Mouse (Mus musculus) kidney, adult 2 months (tissue): ENCODE measurements around the gene Ss18l2. TPM values are rescaled to one million over a fixed set of nuclear protein-coding genes. Genes with fewer than 3 reads are reported as not detected.

Source experiments
- DNase-seq: peaks from one replicate; pipeline ENCODE4 v3.0.0; 2021
- H3K27ac ChIP-seq: fragments of 200-500 bp; 2 replicates; pipeline ENCODE4 v1.5.1; 2012; ENCODE audit warnings: low read depth, low read length, control low read depth, inconsistent platforms; ENCODE audit not compliant: insufficient read depth
- H3K27me3 ChIP-seq: fragments of 200-500 bp; replicated peaks from 2 replicates; pipeline ENCODE4 v1.6.1; 2012; ENCODE audit warnings: mild to moderate bottlenecking, moderate library complexity, low read length, inconsistent platforms; ENCODE audit not compliant: control insufficient read depth, insufficient read depth
- H3K36me3 ChIP-seq: fragments of 200-500 bp; 2 replicates; pipeline ENCODE4 v1.6.1; 2012; ENCODE audit warnings: mild to moderate bottlenecking, moderate library complexity, low read length, inconsistent platforms; ENCODE audit not compliant: control insufficient read depth, insufficient read depth
- H3K4me1 ChIP-seq: fragments of 200-500 bp; 2 replicates; pipeline ENCODE4 v1.6.1; 2011; ENCODE audit warnings: low read length; ENCODE audit not compliant: control insufficient read depth, insufficient read depth
- H3K4me3 ChIP-seq: fragments of 200-500 bp; 2 replicates; pipeline ENCODE4 v1.5.1; 2011; ENCODE audit warnings: mild to moderate bottlenecking, low read depth, low read length, control low read depth; ENCODE audit not compliant: insufficient read depth
- CTCF ChIP-seq: fragments of 200-500 bp; conservative IDR thresholded peaks from 2 replicates; pipeline ENCODE4 v1.5.1; 2011; ENCODE audit warnings: low read depth, mild to moderate bottlenecking, control low read depth, low read length, moderate library complexity, mixed read lengths; ENCODE audit not compliant: insufficient read depth, insufficient read length
- POLR2A ChIP-seq: fragments of 200-500 bp; IDR thresholded peaks from one replicate; pipeline ENCODE4 v1.6.1; 2011; ENCODE audit warnings: low read depth, low read length, control low read depth
- WGBS: fragments of 180-500 bp; shearing (Covaris S2); methylation state at CpG from one replicate; pipeline ENCODE4 v1.1.7; 2018; 5-methylcytosine and 5-hydroxymethylcytosine counted together
- polyA plus RNA-seq: library from polyadenylated mRNA; depleted of rRNA; stranded (reverse); fragments of >200 nt; gene quantifications from 2 replicates; pipeline ENCODE4 v1.2.3, GENCODE M21; 2012

Ss18l2 gene
- polyA plus RNA-seq, 1 experiment = 61.5 TPM

DNA sequence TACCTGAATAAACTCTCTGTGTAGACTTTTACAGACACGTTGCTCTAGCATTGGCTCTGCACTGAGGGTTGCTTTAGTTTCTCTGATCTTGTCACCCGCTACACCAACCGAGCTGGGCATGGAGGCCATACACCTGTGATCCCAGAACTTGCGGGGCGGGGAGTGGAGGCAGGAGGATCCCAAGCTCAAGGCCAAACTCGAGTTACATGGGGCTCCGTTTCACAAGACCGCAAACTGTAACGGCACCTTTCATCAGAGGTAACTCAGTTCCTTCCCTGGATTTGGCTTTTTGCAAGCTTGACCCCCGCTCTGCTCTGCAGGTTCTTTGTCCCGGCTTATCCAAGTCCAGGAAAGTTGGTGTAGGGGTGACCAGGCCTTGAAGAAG is 5.9 kb upstream of the Ss18l2 start:
- WGBS = 26% methylated on average over 11 of the region's 11 CpGs
- peak overlapping the region; percentile 67 for H3K4me3 ChIP-seq
- TF ChIP-seq POLR2A (no peak), CTCF (no peak)
- no peaks in the 10 kb centered on the region for H3K27me3 ChIP-seq
- H3K4me1 ChIP-seq = peaks cover 11% of the 10 kb centered on the region; the same call in 1 of the 2 replicates
- H3K36me3 ChIP-seq = no peaks in the 10 kb centered on the region
- H3K27ac ChIP-seq = no peak overlapping the region
- no peak for DNase-seq

DNA sequence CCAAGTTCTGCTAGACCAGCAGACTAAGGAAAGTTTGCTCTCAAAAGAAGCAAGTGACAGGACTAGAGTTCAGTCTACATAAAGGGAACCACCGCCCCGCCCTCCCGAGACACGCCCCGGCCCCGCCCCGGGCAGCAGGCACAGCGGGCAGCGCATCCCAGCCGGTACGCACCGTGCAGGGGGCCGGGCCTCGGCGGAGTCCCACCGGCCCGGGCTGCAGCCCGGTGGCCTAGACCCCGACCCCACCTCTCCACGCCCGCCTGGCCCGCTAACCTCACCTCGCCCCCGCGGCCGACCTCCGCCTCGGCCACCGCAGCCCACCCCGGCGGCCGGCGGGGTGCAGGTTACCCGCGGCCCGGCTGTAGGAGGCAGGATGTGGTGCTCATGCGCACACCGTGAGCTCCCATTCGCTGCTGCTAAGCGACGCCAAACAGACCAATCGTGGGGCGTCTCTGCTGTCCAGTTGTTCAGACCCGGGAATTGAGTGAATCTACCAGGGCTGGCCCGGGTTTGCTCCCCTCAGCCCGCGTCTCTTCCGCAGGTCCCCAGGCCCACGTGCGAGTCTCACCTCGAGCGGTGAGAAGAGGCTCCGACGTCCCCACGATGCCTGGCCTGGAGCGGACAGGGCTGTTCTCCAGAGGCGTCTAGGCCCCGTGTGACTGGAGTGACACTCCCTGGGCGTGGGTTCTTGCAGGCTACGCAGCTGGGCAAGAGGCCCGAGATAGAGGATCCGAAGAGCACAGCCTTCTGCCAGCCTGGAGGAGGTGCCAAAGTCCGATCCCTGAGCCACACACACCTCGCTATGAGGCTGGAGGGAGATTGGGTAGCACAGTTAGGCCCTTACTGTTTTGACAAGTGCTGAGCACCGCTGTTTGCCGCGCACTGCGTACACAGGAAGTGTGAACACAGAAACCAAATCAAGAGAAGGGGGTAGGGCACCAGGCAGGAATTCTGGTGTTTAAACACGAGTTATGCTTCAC is 5.2 kb upstream of the Ss18l2 start, which contains the start of gene Sec22c:
Sec22c (minus strand) TSS at position 845 of the 980 bp plus-strand sequence.
- H3K36me3 ChIP-seq = no peaks in the 10 kb centered on the region
- under 1% methylated on average over 69 of the region's 69 CpGs for WGBS
- H3K4me1 ChIP-seq = peaks cover 11% of the 10 kb centered on the region; the same call in 1 of the 2 replicates
- TF ChIP-seq CTCF (no peak), POLR2A (no peak)
- H3K27me3 ChIP-seq = no peaks in the 10 kb centered on the region
- peak within 1 kb of the TSS; percentile 12; the same call in 1 of the 2 replicates for H3K27ac ChIP-seq
- DNase-seq = peak; percentile 96
- H3K4me3 ChIP-seq = peak within 1 kb of the TSS; percentile 67

- WGBS = 81% methylated on average over 6 of the region's 6 CpGs
- no peak overlapping the region for H3K4me3 ChIP-seq
- H3K27ac ChIP-seq = no peak overlapping the region
- H3K27me3 ChIP-seq = no peaks in the 10 kb centered on the region
- TF ChIP-seq CTCF = no peak
- TF ChIP-seq POLR2A = no peak
- peaks cover 11% of the 10 kb centered on the region; the same call in 1 of the 2 replicates for H3K4me1 ChIP-seq
- no peak for DNase-seq
- H3K36me3 ChIP-seq = no peaks in the 10 kb centered on the region
Measured at GRCm38 (mm10) chr9:121706029-121706675, 4.0 kb upstream of the Ss18l2 start.

- Histone ChIP-seq H3K36me3 (peaks cover 2% of the 10 kb centered on the region), H3K4me3 (no peak overlapping the region), H3K27ac (no peak overlapping the region), H3K4me1 (peaks cover 19% of the 10 kb centered on the region; the same call in 1 of the 2 replicates), H3K27me3 (no peaks in the 10 kb centered on the region)
- 21% methylated on average over 6 of the region's 6 CpGs for WGBS
- no peak for TF ChIP-seq CTCF
- TF ChIP-seq POLR2A = no peak
- DNase-seq = no peak
Measured at GRCm38 (mm10) chr9:121707801-121708200, 2.3 kb upstream of the Ss18l2 start.

DNA sequence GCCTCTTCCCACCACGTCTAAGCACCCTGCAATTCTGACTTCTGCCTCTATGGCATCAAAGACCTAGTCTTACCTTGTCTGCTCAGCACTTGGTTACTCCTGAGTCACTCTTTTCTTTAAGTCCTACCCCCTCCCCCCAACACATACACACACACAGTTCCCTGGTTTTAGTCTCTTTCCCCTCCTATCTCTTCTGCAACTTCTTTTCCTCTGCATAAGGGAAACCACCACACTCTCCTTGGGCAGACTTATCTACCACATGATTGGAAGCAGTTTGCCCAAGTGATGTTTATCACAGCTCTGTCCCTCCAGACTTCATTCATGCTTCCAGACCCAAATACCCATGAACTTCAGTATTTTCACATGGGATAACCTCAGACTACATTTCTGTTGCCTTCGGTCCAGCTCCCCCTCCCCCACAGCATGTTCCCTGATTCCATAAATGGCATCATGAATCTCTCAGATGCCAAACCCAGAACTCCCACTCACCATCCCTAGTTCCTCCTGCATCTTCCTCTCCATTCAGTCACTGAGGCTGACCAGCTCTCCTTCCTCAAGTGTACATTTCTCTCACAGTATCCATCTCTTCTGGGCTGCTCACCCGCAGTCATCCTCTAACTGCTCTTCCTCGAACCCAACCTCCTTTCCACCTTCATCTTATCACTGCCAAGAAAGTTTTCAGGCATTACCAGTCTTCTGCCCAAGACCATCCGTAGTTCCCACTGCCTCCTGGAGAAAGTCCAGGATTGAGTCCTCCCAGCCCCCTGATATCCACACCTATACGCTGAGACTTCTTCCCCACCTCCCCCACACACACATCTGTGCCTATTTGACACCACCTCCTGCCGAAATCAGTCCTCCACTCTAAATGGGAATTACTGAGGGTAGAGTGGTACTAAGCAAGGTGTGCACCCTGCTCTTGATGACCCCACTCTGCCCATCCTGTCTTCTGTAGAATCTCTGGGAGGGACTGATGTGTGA is 1.3 kb upstream of the Ss18l2 start:
- Histone ChIP-seq H3K27ac (no peak overlapping the region), H3K36me3 (peaks cover 2% of the 10 kb centered on the region), H3K4me1 (peaks cover 19% of the 10 kb centered on the region; the same call in 1 of the 2 replicates), H3K4me3 (no peak overlapping the region), H3K27me3 (no peaks in the 10 kb centered on the region)
- WGBS = 49% methylated on average over 7 of the region's 7 CpGs
- no peak for DNase-seq
- TF ChIP-seq CTCF (no peak), POLR2A (no peak)

GRCm38 (mm10) chr9:121710584-121710975 is 451 bp downstream of the Ss18l2 start:
- H3K36me3 ChIP-seq = peaks cover 2% of the 10 kb centered on the region
- peaks cover 12% of the 10 kb centered on the region; the same call in 1 of the 2 replicates for H3K4me1 ChIP-seq
- H3K27me3 ChIP-seq = no peaks in the 10 kb centered on the region
- peak; percentile 69 for DNase-seq
- WGBS = under 1% methylated on average over 18 of the region's 18 CpGs
- H3K27ac ChIP-seq = peak overlapping the region; percentile 85
- TF ChIP-seq CTCF = no peak
- TF ChIP-seq POLR2A = no peak
- peak overlapping the region; percentile 93 for H3K4me3 ChIP-seq
